Mouse (Mus musculus) limb, embryonic 13.5 days (tissue): ENCODE data around the gene Adcy6. TPM values are rescaled to one million over a fixed set of nuclear protein-coding genes. Genes with fewer than 3 reads are reported as not detected.
"Not testable (repeated sequence)": the region's sequence is repeated elsewhere in the genome, so short reads cannot be mapped to it uniquely, and the experiment has no call there.

Source experiments
- ATAC-seq: fragments of 200-750 bp; cut with Nextera tagmentation; 2 replicates; pipeline ENCODE4 v1.8.0; 2017; ENCODE audit warnings: low read depth, moderate number of reproducible peaks, moderate TSS enrichment; ENCODE audit not compliant: low FRiP score
- H3K27ac ChIP-seq: fragments of 300-500 bp; sonication (generic); 2 replicates; pipeline ENCODE4 v1.5.1; 2015; ENCODE audit warnings: inconsistent platforms, mild to moderate bottlenecking, moderate library complexity
- H3K27me3 ChIP-seq: fragments of 300-500 bp; sonication (generic); 2 replicates; pipeline ENCODE4 v1.6.1; 2015; ENCODE audit warnings: mild to moderate bottlenecking, inconsistent platforms
- H3K36me3 ChIP-seq: fragments of 300-500 bp; sonication (generic); 2 replicates; pipeline ENCODE4 v1.6.1; 2015; ENCODE audit warnings: inconsistent platforms, mild to moderate bottlenecking, moderate library complexity
- H3K4me1 ChIP-seq: fragments of 300-500 bp; sonication (generic); 2 replicates; pipeline ENCODE4 v1.6.1; 2015; ENCODE audit warnings: inconsistent platforms
- H3K4me2 ChIP-seq: fragments of 300-500 bp; sonication (generic); replicated peaks from 2 replicates; pipeline ENCODE4 v1.6.1; 2015; ENCODE audit warnings: inconsistent platforms, mild to moderate bottlenecking, moderate library complexity
- H3K4me3 ChIP-seq: fragments of 300-500 bp; sonication (generic); 2 replicates; pipeline ENCODE4 v1.5.1; 2015; ENCODE audit warnings: moderate library complexity, mild to moderate bottlenecking, inconsistent platforms
- H3K9ac ChIP-seq: fragments of 300-500 bp; sonication (generic); 2 replicates; pipeline ENCODE4 v1.6.1; 2015; ENCODE audit warnings: mild to moderate bottlenecking, inconsistent platforms
- H3K9me3 ChIP-seq: fragments of 300-500 bp; sonication (generic); 2 replicates; pipeline ENCODE4 v1.6.1; 2016; ENCODE audit warnings: inconsistent platforms
- WGBS: fragments of 180-500 bp; shearing (Covaris S2); methylation state at CpG from one replicate; pipeline ENCODE4 v1.1.7; 2015; 5-methylcytosine and 5-hydroxymethylcytosine counted together
- polyA plus RNA-seq: library from polyadenylated mRNA; unstranded; fragments of >200 nt; fragmentation: Nextera tagmentation; extraction: Ambion mirVana; gene quantifications from 2 replicates; pipeline ENCODE4 v1.2.1, GENCODE M21; 2015

Adcy6 gene
- polyA plus RNA-seq, 1 experiment from 2014 or later, result 17.1 TPM

GRCm38 (mm10) chr15:98594193-98594592 lies 15.7 kb downstream of the Adcy6 start:
- H3K27me3 ChIP-seq, result no peaks in the 10 kb centered on the region
- H3K36me3 ChIP-seq, result peaks cover 98% of the 10 kb centered on the region
- ATAC-seq, result no peak
- 80% methylated on average over 19 of the region's 19 CpGs for WGBS
- no peak overlapping the region for H3K9ac ChIP-seq
- H3K4me2 ChIP-seq, result no peak overlapping the region
- H3K9me3 ChIP-seq, result no peaks in the 10 kb centered on the region
- no peak overlapping the region for H3K27ac ChIP-seq
- H3K4me3 ChIP-seq, result no peak overlapping the region
- H3K4me1 ChIP-seq, result no peaks in the 10 kb centered on the region

DNA sequence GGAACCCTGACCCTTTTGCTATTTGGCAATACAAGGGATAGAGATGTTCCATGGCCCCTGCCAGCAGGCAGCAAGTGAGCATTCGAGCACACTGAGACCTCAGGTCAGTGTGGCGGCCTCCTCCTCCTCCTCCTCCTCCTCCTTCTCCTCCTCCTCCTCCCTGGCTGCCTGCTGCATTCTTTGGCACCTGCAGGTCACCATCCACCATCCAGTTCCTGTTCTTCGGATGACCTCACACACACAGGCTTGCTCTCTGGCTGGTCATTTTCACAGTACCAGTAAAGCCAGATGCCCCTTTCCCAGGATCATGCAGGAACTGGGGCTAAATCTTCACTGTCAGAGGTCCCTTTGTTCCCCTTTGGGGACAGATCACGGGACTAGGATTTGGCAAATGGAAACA lies 18.5 kb downstream of the Adcy6 start:
- WGBS, result 81% methylated on average over 4 of the region's 4 CpGs
- Histone ChIP-seq H3K27me3 (no peaks in the 10 kb centered on the region), H3K36me3 (peaks cover 79% of the 10 kb centered on the region)

GRCm38 (mm10) chr15:98589640-98590336 lies 20.1 kb downstream of the Adcy6 start:
- Histone ChIP-seq H3K4me3 (no peak overlapping the region), H3K4me2 (no peak overlapping the region), H3K9me3 (no peaks in the 10 kb centered on the region), H3K27ac (no peak overlapping the region), H3K9ac (no peak overlapping the region), H3K4me1 (no peaks in the 10 kb centered on the region), H3K27me3 (no peaks in the 10 kb centered on the region), H3K36me3 (peaks cover 63% of the 10 kb centered on the region)
- no peak for ATAC-seq
- 58% methylated on average over 7 of the region's 7 CpGs for WGBS

More for the DNA sequence above, 18.5 kb downstream of the Adcy6 start:
- H3K4me3 ChIP-seq, result no peak overlapping the region
- H3K4me1 ChIP-seq, result no peaks in the 10 kb centered on the region
- no peak for ATAC-seq
- no peak overlapping the region for H3K27ac ChIP-seq
- no peak overlapping the region for H3K4me2 ChIP-seq
- no peak overlapping the region for H3K9ac ChIP-seq
- H3K9me3 ChIP-seq, result no peaks in the 10 kb centered on the region

- H3K4me1 ChIP-seq, result no peaks in the 10 kb centered on the region
- H3K9me3 ChIP-seq, result no peaks in the 10 kb centered on the region
- H3K36me3 ChIP-seq, result peaks cover 43% of the 10 kb centered on the region
- WGBS, result 86% methylated on average over 11 of the region's 11 CpGs
- H3K27ac ChIP-seq, result no peak overlapping the region
- ATAC-seq, result no peak
- no peak overlapping the region for H3K9ac ChIP-seq
- H3K4me2 ChIP-seq, result no peak overlapping the region
- H3K27me3 ChIP-seq, result no peaks in the 10 kb centered on the region
- H3K4me3 ChIP-seq, result no peak overlapping the region
Observed at GRCm38 (mm10) chr15:98587751-98588150, 22.1 kb downstream of the Adcy6 start.

DNA sequence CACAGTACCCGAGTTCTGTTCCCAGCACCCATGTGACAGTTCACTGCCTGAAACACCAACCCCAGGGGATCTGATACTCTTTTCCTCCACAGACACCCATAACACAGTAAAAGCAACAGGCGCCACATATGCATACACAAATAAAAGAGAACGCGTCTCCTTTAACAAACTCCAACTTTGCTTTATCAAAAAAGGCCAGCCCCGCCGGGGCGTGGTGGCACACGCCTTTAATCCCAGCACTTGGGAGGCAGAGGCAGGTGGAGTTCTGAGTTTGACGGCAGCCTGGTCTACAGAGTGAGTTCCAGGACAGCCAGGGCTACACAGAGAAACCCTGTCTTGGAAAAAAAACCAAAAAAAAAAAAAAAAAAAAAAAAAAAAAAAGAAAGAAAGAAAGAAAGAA lies 23.7 kb downstream of the Adcy6 start:
- not testable (repeated sequence) for H3K27me3 ChIP-seq, H3K4me1 ChIP-seq, H3K9ac ChIP-seq, H3K9me3 ChIP-seq, ATAC-seq, H3K27ac ChIP-seq, H3K4me3 ChIP-seq, H3K4me2 ChIP-seq
- WGBS, result 73% methylated on average over 9 of the region's 9 CpGs
- peaks cover 27% of the 10 kb centered on the region for H3K36me3 ChIP-seq

- Histone ChIP-seq H3K4me3 (no peak overlapping the region), H3K36me3 (peaks cover 20% of the 10 kb centered on the region), H3K9ac (no peak overlapping the region), H3K9me3 (no peaks in the 10 kb centered on the region), H3K4me2 (no peak overlapping the region), H3K27ac (no peak overlapping the region), H3K4me1 (no peaks in the 10 kb centered on the region), H3K27me3 (no peaks in the 10 kb centered on the region)
- 30% methylated on average over 7 of the region's 7 CpGs for WGBS
- no peak for ATAC-seq
Observed at GRCm38 (mm10) chr15:98585421-98585820, 24.5 kb downstream of the Adcy6 start.

- ATAC-seq, result no peak
- Histone ChIP-seq H3K4me3 (no peak overlapping the region), H3K27ac (no peak overlapping the region)
Observed at GRCm38 (mm10) chr15:98582996-98583395, 26.9 kb downstream of the Adcy6 start.

DNA sequence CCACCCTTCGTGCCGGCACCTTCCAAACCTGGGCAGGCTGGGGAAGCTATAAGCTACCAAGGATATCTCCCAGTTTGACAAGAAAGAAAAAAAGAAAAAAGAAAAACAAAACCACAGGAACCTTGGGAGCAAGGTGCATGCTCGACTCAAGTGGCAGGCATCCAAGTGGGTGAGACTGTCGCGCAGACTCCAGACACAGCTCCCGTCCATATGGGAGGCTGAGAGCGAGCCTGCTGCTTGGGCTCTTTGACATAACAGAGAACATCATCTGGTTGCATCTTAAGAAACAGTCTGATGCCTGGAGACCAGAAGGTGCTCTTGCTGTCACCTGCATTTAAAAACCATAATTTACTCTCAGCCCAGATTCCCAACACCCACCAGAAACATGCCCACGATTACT lies 27.5 kb downstream of the Adcy6 start:
- Histone ChIP-seq H3K4me2 (no peak overlapping the region), H3K36me3 (no peaks in the 10 kb centered on the region), H3K27ac (no peak overlapping the region), H3K9me3 (no peaks in the 10 kb centered on the region), H3K4me1 (no peaks in the 10 kb centered on the region), H3K27me3 (no peaks in the 10 kb centered on the region), H3K4me3 (no peak overlapping the region), H3K9ac (peak overlapping the region; percentile 31; the same call in 1 of the 2 replicates)
- 74% methylated on average over 8 of the region's 8 CpGs for WGBS
- no peak for ATAC-seq

More at GRCm38 (mm10) chr15:98582996-98583395, 26.9 kb downstream of the Adcy6 start:
- peak overlapping the region; percentile 31; the same call in 1 of the 2 replicates for H3K9ac ChIP-seq
- no peaks in the 10 kb centered on the region for H3K27me3 ChIP-seq
- H3K36me3 ChIP-seq, result no peaks in the 10 kb centered on the region
- WGBS, result 73% methylated on average over 8 of the region's 8 CpGs
- H3K4me1 ChIP-seq, result no peaks in the 10 kb centered on the region
- H3K9me3 ChIP-seq, result no peaks in the 10 kb centered on the region
- no peak overlapping the region for H3K4me2 ChIP-seq

GRCm38 (mm10) chr15:98579795-98580464 lies 29.9 kb downstream of the Adcy6 start:
- Histone ChIP-seq H3K4me3 (no peak overlapping the region), H3K27me3 (no peaks in the 10 kb centered on the region), H3K4me2 (no peak overlapping the region), H3K9me3 (no peaks in the 10 kb centered on the region), H3K27ac (no peak overlapping the region), H3K36me3 (no peaks in the 10 kb centered on the region), H3K4me1 (no peaks in the 10 kb centered on the region), H3K9ac (no peak overlapping the region)
- 34% methylated on average over 5 of the region's 5 CpGs for WGBS
- peak; percentile 59 for ATAC-seq

DNA sequence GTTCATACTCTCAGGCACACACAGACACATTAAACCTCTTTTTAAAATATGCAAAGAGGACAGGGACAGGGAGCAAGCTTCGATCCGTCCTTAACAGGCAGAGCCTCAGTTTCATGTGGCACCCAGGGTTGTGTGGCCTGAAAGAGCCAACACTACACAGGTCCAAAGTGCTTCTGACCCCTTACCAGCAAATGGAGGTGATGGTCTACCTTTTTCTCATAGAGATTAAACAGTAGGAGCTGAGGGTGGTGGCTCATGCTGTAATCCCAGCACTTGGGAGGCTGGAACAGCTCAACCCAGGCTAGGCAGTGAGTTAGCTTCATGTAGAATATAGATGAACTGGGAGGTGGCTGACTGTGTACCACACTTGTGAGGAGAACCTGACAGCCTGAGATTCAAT lies 30.6 kb downstream of the Adcy6 start:
- H3K4me2 ChIP-seq, result no peak overlapping the region
- no peaks in the 10 kb centered on the region for H3K9me3 ChIP-seq
- H3K4me1 ChIP-seq, result no peaks in the 10 kb centered on the region
- H3K9ac ChIP-seq, result no peak overlapping the region
- H3K27me3 ChIP-seq, result no peaks in the 10 kb centered on the region
- ATAC-seq, result no peak
- no peaks in the 10 kb centered on the region for H3K36me3 ChIP-seq
- no peak overlapping the region for H3K27ac ChIP-seq
- H3K4me3 ChIP-seq, result no peak overlapping the region
- WGBS, result 93% methylated on average over 2 of the region's 2 CpGs

- no peak for ATAC-seq
- Histone ChIP-seq H3K4me2 (no peak overlapping the region), H3K9me3 (no peaks in the 10 kb centered on the region), H3K36me3 (no peaks in the 10 kb centered on the region), H3K4me3 (no peak overlapping the region), H3K9ac (no peak overlapping the region), H3K27me3 (no peaks in the 10 kb centered on the region), H3K4me1 (peaks cover 7% of the 10 kb centered on the region), H3K27ac (no peak overlapping the region)
- 76% methylated on average over 4 of the region's 4 CpGs for WGBS
Observed at GRCm38 (mm10) chr15:98573293-98573692, 36.6 kb downstream of the Adcy6 start.

DNA sequence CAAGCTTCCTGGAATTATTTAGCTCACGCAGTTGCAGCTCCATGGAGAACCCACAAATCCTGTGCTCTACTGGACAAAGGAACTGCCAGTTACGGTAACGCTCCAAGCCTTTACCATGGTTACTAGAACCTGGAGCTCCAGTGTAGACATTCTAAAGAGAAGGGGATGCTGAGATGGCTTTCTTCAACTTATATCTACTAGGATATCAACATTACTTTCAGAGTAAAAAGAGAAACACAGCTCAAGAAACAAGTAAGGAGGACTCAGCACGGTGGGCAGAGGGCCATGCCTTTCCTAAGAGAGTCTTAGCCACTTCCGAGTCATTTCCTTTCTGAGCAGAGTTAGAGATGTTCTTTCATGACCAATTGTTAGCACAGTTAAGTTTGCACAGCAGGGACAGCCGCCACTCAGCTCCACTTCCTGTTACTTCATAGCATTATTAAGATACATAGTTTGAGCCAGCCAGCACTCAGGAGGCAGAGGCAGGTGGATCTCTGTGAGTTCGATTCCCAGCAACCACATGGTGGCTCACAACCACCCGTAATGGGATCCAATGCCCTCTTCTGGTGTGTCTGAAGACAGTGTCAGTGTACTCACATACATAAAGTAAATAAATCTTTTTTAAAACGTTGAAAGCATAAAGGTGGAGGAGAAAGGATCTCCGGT lies 38.9 kb downstream of the Adcy6 start, which contains the start of the genes Ccnt1 and 4930415O20Rik:
Gene Ccnt1 (minus strand): TSS at position 51 of the 666 bp plus-strand sequence.
Gene 4930415O20Rik (plus strand): TSS at position 132 of the 666 bp plus-strand sequence.
- no peaks in the 10 kb centered on the region for H3K27me3 ChIP-seq
- no peak within 1 kb of the TSS for H3K4me2 ChIP-seq
- H3K27ac ChIP-seq, result no peak within 1 kb of the TSS
- H3K36me3 ChIP-seq, result no peaks in the 10 kb centered on the region
- H3K9me3 ChIP-seq, result no peaks in the 10 kb centered on the region
- ATAC-seq, result no peak
- peaks cover 12% of the 10 kb centered on the region for H3K4me1 ChIP-seq
- H3K4me3 ChIP-seq, result no peak within 1 kb of the TSS
- 80% methylated on average over 10 of the region's 10 CpGs for WGBS
- no peak within 1 kb of the TSS for H3K9ac ChIP-seq
